Mouse (Mus musculus): ENCODE results near the gene Aanat. TPM values are rescaled to one million over a fixed set of nuclear protein-coding genes. Genes with fewer than 3 reads are reported as not detected.

The Aanat gene
- polyA plus RNA-seq, 1 experiment = not detected

- peaks cover 67% of the 10 kb centered on the region for H3K4me1 ChIP-seq (ENCODE audit: control insufficient read depth, insufficient read depth, insufficient read length)
- peak overlapping the region; percentile 55 for H3K4me3 ChIP-seq (ENCODE audit: extremely low read depth, insufficient read depth, insufficient read length)
- DNase-seq (ENCODE audit: low read depth in 1 of 2, low spot score in 2 of 2) = peak; percentile 56 to 61
- under 1% methylated on average over 15 of the region's 15 CpGs for WGBS
- TF ChIP-seq POLR2A (IDR thresholded peaks at IDR 0.05; ENCODE audit: low read depth, low read length) (no peak), CTCF (IDR thresholded peaks at IDR 0.05; ENCODE audit: extremely low read depth, insufficient read depth, insufficient read length, insufficient replicate concordance) (no peak)
- no peaks in the 10 kb centered on the region for H3K36me3 ChIP-seq (ENCODE audit: control insufficient read depth, insufficient read depth, low read length)
- peak overlapping the region; percentile 94 for H3K27ac ChIP-seq (ENCODE audit: insufficient read depth, low read length)
- no peaks in the 10 kb centered on the region for H3K27me3 ChIP-seq (ENCODE audit: control insufficient read depth, insufficient read depth, low read length)
These were observed 29.7 kb downstream of the Aanat start for GRCm38 (mm10) chr11:116615735-116616437.

DNA sequence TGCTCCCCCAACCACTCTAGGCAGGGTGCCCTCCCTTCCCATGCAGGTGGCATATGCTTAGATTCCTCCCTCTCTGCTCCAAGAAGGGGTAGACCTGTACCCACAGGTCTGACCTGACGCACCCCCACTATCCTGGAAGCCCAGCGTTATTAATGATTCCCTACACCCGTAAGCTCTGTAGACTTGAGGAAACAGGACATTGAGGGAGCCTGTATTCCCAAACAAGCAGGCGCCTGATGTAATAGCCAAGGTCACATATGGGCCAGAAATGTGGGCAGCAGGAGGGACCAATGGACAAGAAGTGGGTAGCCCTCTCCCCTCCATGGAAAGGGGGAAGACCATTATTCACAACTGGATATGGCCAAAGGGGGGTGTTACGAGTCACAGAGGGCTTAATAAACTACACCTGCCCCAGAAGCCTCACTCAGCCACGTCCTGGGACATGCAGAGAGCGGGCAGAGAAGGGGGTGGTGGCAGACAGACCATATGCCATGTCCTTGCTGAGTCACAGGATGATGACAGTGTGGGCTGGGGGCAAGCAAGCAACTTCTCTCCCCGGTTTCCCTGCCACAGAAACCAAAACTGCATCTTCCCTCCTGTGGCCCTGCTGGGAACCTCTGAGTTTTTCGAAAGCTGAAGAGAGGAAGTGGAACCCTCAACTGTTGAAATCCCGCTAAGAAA lies 30.3 kb downstream of the Aanat start:
- peaks cover 67% of the 10 kb centered on the region for H3K4me1 ChIP-seq (ENCODE audit: control insufficient read depth, insufficient read depth, insufficient read length)
- 20% methylated on average over 10 of the region's 10 CpGs for WGBS
- no peak for DNase-seq (ENCODE audit: low read depth in 1 of 2, low spot score in 2 of 2)
- no peak overlapping the region for H3K4me3 ChIP-seq (ENCODE audit: extremely low read depth, insufficient read depth, insufficient read length)
- no peaks in the 10 kb centered on the region for H3K27me3 ChIP-seq (ENCODE audit: control insufficient read depth, insufficient read depth, low read length)
- H3K27ac ChIP-seq (ENCODE audit: insufficient read depth, low read length) = peak overlapping the region; percentile 79
- no peaks in the 10 kb centered on the region for H3K36me3 ChIP-seq (ENCODE audit: control insufficient read depth, insufficient read depth, low read length)
- TF ChIP-seq CTCF (IDR thresholded peaks at IDR 0.05; ENCODE audit: extremely low read depth, insufficient read depth, insufficient read length, insufficient replicate concordance) (no peak), POLR2A (IDR thresholded peaks at IDR 0.05; ENCODE audit: low read depth, low read length) (no peak)

- Histone ChIP-seq H3K4me3 (ENCODE audit: extremely low read depth, insufficient read depth, insufficient read length) (no peak overlapping the region), H3K27ac (ENCODE audit: insufficient read depth, low read length) (peak overlapping the region; percentile 60), H3K27me3 (ENCODE audit: control insufficient read depth, insufficient read depth, low read length) (no peaks in the 10 kb centered on the region), H3K36me3 (ENCODE audit: control insufficient read depth, insufficient read depth, low read length) (no peaks in the 10 kb centered on the region), H3K4me1 (ENCODE audit: control insufficient read depth, insufficient read depth, insufficient read length) (peaks cover 64% of the 10 kb centered on the region)
- no peak for DNase-seq (ENCODE audit: low read depth in 1 of 2, low spot score in 2 of 2)
- 19% methylated on average over 7 of the region's 7 CpGs for WGBS
- TF ChIP-seq POLR2A (IDR thresholded peaks at IDR 0.05; ENCODE audit: low read depth, low read length) = no peak
- TF ChIP-seq CTCF (IDR thresholded peaks at IDR 0.05; ENCODE audit: extremely low read depth, insufficient read depth, insufficient read length, insufficient replicate concordance) = no peak
These were observed 31.4 kb downstream of the Aanat start for GRCm38 (mm10) chr11:116617641-116618040.

- H3K4me1 ChIP-seq (ENCODE audit: control insufficient read depth, insufficient read depth, insufficient read length) = peaks cover 65% of the 10 kb centered on the region
- WGBS = 81% methylated on average over 7 of the region's 7 CpGs
- no peaks in the 10 kb centered on the region for H3K36me3 ChIP-seq (ENCODE audit: control insufficient read depth, insufficient read depth, low read length)
- DNase-seq (ENCODE audit: low read depth in 1 of 2, low spot score in 2 of 2) = no peak
- no peaks in the 10 kb centered on the region for H3K27me3 ChIP-seq (ENCODE audit: control insufficient read depth, insufficient read depth, low read length)
- TF ChIP-seq POLR2A (IDR thresholded peaks at IDR 0.05; ENCODE audit: low read depth, low read length) (no peak), CTCF (IDR thresholded peaks at IDR 0.05; ENCODE audit: extremely low read depth, insufficient read depth, insufficient read length, insufficient replicate concordance) (no peak)
- H3K27ac ChIP-seq (ENCODE audit: insufficient read depth, low read length) = no peak overlapping the region; the same call in 1 of the 2 replicates
- no peak overlapping the region for H3K4me3 ChIP-seq (ENCODE audit: extremely low read depth, insufficient read depth, insufficient read length)
These were observed 32.4 kb downstream of the Aanat start for GRCm38 (mm10) chr11:116618666-116619065.

GRCm38 (mm10) chr11:116619156-116619555 lies 32.9 kb downstream of the Aanat start:
- DNase-seq (ENCODE audit: low read depth in 1 of 2, low spot score in 2 of 2) = no peak
- Histone ChIP-seq H3K4me1 (ENCODE audit: control insufficient read depth, insufficient read depth, insufficient read length) (peaks cover 65% of the 10 kb centered on the region), H3K36me3 (ENCODE audit: control insufficient read depth, insufficient read depth, low read length) (no peaks in the 10 kb centered on the region), H3K27me3 (ENCODE audit: control insufficient read depth, insufficient read depth, low read length) (no peaks in the 10 kb centered on the region), H3K4me3 (ENCODE audit: extremely low read depth, insufficient read depth, insufficient read length) (no peak overlapping the region), H3K27ac (ENCODE audit: insufficient read depth, low read length) (no peak overlapping the region)
- TF ChIP-seq CTCF (IDR thresholded peaks at IDR 0.05; ENCODE audit: extremely low read depth, insufficient read depth, insufficient read length, insufficient replicate concordance) (no peak), POLR2A (IDR thresholded peaks at IDR 0.05; ENCODE audit: low read depth, low read length) (no peak)
- 86% methylated on average over 7 of the region's 7 CpGs for WGBS

DNA sequence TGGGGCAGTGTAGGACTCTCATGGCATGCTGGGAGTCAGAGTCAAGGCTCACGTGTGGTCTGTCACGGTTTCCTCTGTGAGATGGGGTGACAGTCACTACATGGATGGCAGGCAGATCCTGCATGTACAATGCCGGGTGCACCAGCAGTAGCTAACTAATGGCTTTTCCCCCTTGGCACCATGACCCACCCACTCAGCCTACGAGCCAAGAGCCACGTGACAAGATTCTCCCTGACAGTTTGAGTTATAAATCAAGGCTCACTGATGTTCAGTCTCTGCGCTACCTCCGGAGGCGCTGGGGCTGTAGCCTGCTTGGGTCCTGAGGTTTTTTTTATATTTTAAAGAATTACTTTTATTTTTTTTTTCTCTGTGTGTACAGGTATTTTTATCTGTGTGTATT lies 33.3 kb downstream of the Aanat start:
- no peak overlapping the region for H3K4me3 ChIP-seq (ENCODE audit: extremely low read depth, insufficient read depth, insufficient read length)
- TF ChIP-seq POLR2A (IDR thresholded peaks at IDR 0.05; ENCODE audit: low read depth, low read length) (no peak), CTCF (IDR thresholded peaks at IDR 0.05; ENCODE audit: extremely low read depth, insufficient read depth, insufficient read length, insufficient replicate concordance) (no peak)
- DNase-seq (ENCODE audit: low read depth in 1 of 2, low spot score in 2 of 2) = no peak
- H3K27ac ChIP-seq (ENCODE audit: insufficient read depth, low read length) = no peak overlapping the region
- WGBS = 78% methylated on average over 8 of the region's 8 CpGs
- H3K27me3 ChIP-seq (ENCODE audit: control insufficient read depth, insufficient read depth, low read length) = no peaks in the 10 kb centered on the region
- no peaks in the 10 kb centered on the region for H3K36me3 ChIP-seq (ENCODE audit: control insufficient read depth, insufficient read depth, low read length)
- H3K4me1 ChIP-seq (ENCODE audit: control insufficient read depth, insufficient read depth, insufficient read length) = peaks cover 65% of the 10 kb centered on the region

- DNase-seq (ENCODE audit: low read depth in 1 of 2, low spot score in 2 of 2) = no peak
- 0 out of 2 replicates have a peak overlapping the region, but pooled peaks have one; percentile 16 for H3K27ac ChIP-seq (ENCODE audit: insufficient read depth, low read length)
- peaks cover 65% of the 10 kb centered on the region for H3K4me1 ChIP-seq (ENCODE audit: control insufficient read depth, insufficient read depth, insufficient read length)
- TF ChIP-seq POLR2A (IDR thresholded peaks at IDR 0.05; ENCODE audit: low read depth, low read length) (no peak), CTCF (IDR thresholded peaks at IDR 0.05; ENCODE audit: extremely low read depth, insufficient read depth, insufficient read length, insufficient replicate concordance) (no peak)
- H3K36me3 ChIP-seq (ENCODE audit: control insufficient read depth, insufficient read depth, low read length) = no peaks in the 10 kb centered on the region
- no peak overlapping the region for H3K4me3 ChIP-seq (ENCODE audit: extremely low read depth, insufficient read depth, insufficient read length)
- 59% methylated on average over 9 of the region's 9 CpGs for WGBS
- no peaks in the 10 kb centered on the region for H3K27me3 ChIP-seq (ENCODE audit: control insufficient read depth, insufficient read depth, low read length)
These were observed 33.8 kb downstream of the Aanat start for GRCm38 (mm10) chr11:116620073-116620472.

Measured in spleen, adult 2 months (tissue).